In the genomic region with DNA sequence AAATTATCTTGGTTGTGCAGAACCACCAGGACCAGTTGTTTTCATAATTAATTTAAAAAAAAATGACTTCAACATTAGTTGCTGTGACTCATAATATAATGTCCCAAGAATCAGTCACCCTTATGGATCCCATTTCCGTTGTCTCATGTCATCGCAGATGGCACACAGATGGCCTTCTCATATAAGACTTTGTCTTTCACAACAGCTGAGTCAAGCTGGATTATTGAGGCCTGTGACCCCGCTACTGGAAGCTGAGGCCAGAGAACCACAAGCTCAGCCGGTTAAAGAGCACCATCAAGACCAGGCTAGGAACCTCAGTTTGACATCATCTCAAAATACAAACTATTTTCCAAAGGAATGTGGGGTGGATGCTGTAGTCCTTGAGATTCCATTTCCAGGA, we compare ENCODE assay signal across 16 mouse cellular contexts.
A peak's percentile ranks its signal among the peaks of the same experiment; 100 is the strongest.
DNase-seq lines count a peak whose midpoint lies in the region.
"Had no signal": no experiment of that assay in that cellular context is flagged by ENCODE, and none has a peak within 500 bp of the region (broad histone marks: within the 10 kb centered on the region; RNA-seq: fewer than 3 reads in every experiment).

No protein-coding gene starts in this region.

- H3K4me3 ChIP-seq in heart, embryonic 10.5 days = no peak overlapping the region
- H3K4me3 ChIP-seq: embryonic facial prominence, embryonic 12.5 days; forebrain, embryonic 15.5 days; heart, embryonic 13.5 days; hindbrain, embryonic 15.5 days had no signal

- no peaks in the 10 kb centered on the region for H3K4me1 ChIP-seq in heart, embryonic 10.5 days
- H3K4me1 ChIP-seq: embryonic facial prominence, embryonic 12.5 days; forebrain, embryonic 15.5 days; heart, embryonic 13.5 days; hindbrain, embryonic 15.5 days had no signal

- no peaks in the 10 kb centered on the region for H3K27me3 ChIP-seq in heart, embryonic 10.5 days (ENCODE audit: insufficient read depth, poor library complexity, severe bottlenecking)
- H3K27me3 ChIP-seq: CH12.LX; embryonic facial prominence, embryonic 12.5 days; forebrain, embryonic 15.5 days; heart, embryonic 13.5 days; hindbrain, embryonic 15.5 days had no signal

- H3K9me3 ChIP-seq in heart, embryonic 10.5 days = no peaks in the 10 kb centered on the region
- H3K9me3 ChIP-seq: embryonic facial prominence, embryonic 12.5 days; forebrain, embryonic 15.5 days; heart, embryonic 13.5 days; hindbrain, embryonic 15.5 days had no signal

- 87% methylated on average over 4 of the region's 4 CpGs for WGBS in heart, embryonic 10.5 days

- intact Hi-C loops in heart, postnatal 36 days (cut with DNase I) = no loop called here

- DNase-seq in heart, embryonic 10.5 days (ENCODE audit: low spot score) = peak; percentile 10
- DNase-seq in heart, postnatal 36 days = no peak
- DNase-seq in kidney, adult 8-10 months = peak; percentile 7 to 18
- no peak for DNase-seq in kidney, adult 9 months
- DNase-seq in kidney, postnatal 4 days = peak; percentile 36 to 49
- no peak for DNase-seq in kidney, postnatal 25 days
- DNase-seq: adrenal gland, postnatal 14 days; cerebellum, adult 11-12 months; cerebellum, adult 9-10 months; cerebellum, postnatal 25 days; gastrocnemius, postnatal 36 days had no signal

- H3K27ac ChIP-seq in heart, embryonic 10.5 days = no peak overlapping the region
- H3K27ac ChIP-seq: embryonic facial prominence, embryonic 12.5 days; forebrain, embryonic 15.5 days; heart, embryonic 13.5 days; hindbrain, embryonic 15.5 days had no signal

- no peaks in the 10 kb centered on the region for H3K36me3 ChIP-seq in heart, embryonic 10.5 days
- H3K36me3 ChIP-seq: embryonic facial prominence, embryonic 12.5 days; forebrain, embryonic 15.5 days; heart, embryonic 13.5 days; hindbrain, embryonic 15.5 days had no signal

Comparison
In these comparisons a context has a peak if more than half of its experiments do, and no peak if none do; other contexts are left out.
1. DNase-seq: peak in heart, embryonic 10.5 days (single experiment), kidney, adult 8-10 months (2 of 2) and kidney, postnatal 4 days (2 of 2); none in heart, postnatal 36 days (0 of 2), kidney, adult 9 months (single experiment) and kidney, postnatal 25 days (0 of 2).